Mouse (Mus musculus) adrenal gland, adult 2 months (tissue): ENCODE data around the gene Grem1. TPM values are rescaled to one million over a fixed set of nuclear protein-coding genes. Genes with fewer than 3 reads are reported as not detected.

Experiments
- DNase-seq: peaks from one replicate; pipeline ENCODE4 v3.0.0; 2021
- polyA plus RNA-seq: library from polyadenylated mRNA; depleted of rRNA; stranded (reverse); fragments of >200 nt; gene quantifications from 2 replicates; pipeline ENCODE4 v1.2.3, GENCODE M21; 2012; rRNA removed
- total RNA-seq, 2 experiments: library from RNA; stranded (reverse); gene quantifications; 2 replicates each; pipeline ENCODE4 v1.2.3; 2021

Gene Grem1
- total and polyA plus RNA-seq, 3 experiments = 0.20 to 0.86 TPM; not detected in 1

DNA sequence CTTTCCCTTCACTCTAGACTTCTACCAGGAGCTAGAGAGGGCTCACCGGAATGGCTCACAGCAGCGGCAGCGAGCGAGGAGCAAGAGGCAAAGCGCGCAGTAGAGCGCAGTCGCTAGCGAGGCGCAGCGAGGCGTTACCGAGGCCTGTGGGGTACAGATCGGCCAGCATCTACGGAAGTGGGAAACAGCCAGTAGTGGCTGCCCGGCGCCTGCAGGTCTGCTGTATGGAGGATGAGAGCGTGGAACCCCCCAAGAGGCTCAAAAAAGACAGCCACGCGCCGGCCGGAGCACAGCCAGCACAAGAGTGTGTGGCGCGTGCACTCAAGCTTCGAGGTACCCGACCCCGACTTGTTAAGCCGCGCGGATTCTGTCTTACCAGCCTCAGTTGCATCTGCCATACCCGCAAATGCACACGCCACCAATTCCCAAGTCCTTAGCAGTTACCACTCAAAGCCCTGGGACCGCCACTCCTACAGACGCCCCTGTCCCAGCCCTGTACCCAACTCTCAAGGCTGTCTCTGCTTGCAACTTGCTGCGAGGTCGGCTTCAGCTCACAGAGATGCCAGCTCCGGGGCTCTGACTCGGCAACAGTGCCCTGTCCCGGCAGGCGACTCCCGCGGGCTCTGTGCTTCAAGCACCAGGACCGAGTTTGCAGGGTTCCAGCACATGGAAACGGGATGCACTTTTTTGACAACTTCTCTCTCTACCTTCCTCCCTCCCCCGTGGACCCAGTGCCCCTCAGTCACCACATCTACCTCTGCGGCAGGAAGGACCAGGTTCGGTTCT is 728 bp downstream of the Grem1 start:
- DNase-seq = no peak

DNA sequence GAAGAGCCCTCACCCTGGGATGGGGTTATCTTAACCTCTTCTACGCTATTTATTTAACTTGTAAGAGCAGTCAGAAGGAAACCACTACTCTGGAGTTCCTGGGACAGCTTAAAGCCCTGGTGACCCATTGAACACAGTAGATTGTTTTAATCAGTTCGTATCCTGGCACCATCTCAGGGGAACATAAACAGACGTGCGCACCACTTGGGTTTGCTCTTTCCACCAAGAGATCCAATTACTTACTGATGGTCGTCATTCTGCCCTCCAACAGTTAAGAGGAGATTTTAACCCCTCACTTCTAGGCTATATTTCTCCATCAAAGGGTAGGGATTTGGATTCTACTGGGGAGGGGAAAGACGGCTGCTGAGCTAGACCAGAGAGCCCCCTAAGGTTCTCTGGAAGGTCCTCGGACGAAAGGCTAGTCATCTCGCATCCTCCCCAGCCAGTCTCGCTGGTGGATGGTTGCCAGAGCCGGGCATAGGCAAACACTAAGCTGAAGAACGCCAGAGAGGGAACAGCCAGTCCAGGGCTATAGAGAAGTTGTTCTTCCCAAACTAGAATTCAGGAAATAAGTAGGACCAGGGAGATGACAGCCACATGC is 1.4 kb downstream of the Grem1 start:
- no peak for DNase-seq

- no peak for DNase-seq
These were observed 8.7 kb downstream of the Grem1 start for GRCm38 (mm10) chr2:113749721-113750120.

- DNase-seq = no peak
These were observed 9.1 kb downstream of the Grem1 start for GRCm38 (mm10) chr2:113749309-113749708.

DNA sequence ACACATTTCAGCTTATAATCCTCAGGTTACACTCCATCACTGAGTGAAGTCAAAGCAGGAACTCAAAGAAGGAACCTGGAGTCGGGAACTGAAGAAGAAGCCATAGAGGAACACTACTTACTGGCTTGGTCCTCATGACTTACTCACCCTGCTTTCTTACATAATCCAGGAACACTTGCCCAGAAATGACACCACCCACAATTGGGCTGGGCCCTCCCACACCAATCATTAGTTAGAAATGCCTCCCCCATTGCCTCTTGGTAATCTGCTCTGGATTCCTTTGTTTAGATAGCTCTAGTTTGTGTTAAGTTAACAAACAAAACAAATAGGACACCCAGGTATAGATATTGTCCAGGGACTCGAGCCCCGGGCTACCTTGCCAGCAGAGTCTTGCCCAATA is 29.9 kb downstream of the Grem1 start:
- no peak for DNase-seq

- DNase-seq = no peak
These were observed 43.6 kb downstream of the Grem1 start for GRCm38 (mm10) chr2:113714801-113715200.

DNA sequence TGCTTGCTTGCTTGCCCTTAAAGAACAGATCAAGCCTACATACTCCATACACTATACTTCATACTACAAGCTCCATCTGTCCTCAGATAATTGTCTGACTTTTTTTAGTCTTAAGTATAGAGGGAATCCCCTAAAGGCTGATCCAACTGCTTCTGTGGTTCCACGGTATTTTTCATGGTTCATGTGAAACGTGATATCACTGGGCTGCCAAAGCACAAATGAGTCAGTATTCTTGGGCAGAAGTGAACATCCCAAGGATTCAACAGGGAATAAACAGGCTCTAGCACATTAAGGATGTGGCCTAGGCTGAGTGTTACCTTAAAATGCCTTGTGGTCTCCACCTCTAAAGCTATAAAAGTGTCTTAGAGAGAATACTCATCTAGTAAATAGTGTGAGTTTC is 45.0 kb downstream of the Grem1 start:
- no peak for DNase-seq

DNA sequence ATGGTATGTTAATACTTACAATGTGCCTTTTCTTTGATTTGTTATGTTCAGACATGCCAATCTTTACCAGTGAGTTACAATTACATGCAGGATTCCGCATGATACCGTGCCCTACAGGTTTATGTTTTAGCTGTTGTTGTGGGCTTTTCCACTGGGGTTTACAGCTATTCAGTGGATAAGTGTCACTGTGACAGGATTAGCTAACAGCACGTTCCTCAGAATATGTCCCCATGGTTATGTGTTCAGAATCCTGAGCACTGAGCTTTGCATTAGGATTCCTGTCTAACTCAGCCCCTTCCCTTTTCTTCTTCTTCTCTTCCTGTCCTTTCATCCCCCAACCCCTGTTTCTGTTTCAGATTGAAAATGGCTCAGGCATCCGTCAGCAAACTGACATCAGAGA is 50.9 kb downstream of the Grem1 start:
- no peak for DNase-seq

DNA sequence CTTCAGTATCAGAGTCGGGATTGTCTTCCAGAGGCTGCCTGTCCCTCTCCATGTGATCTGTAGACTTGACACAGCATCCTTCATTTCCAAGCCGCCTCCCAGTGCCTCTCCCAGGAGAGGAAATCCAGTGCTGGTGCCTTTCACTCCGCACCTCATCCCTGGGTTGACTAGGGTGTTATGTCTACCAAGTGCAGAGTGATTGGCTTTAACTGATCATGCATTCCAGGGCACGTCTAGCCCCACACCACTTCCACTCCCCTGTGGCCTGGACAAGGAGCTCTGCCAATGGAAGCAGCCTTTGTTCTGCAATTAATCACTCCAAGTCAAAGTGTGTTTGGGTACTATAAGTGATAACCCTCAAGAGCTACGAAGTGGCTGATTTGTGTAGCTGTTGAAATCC is 56.9 kb downstream of the Grem1 start:
- DNase-seq = no peak

GRCm38 (mm10) chr2:113696647-113697046 is 61.8 kb downstream of the Grem1 start:
- DNase-seq = no peak

- DNase-seq = no peak
These were observed 62.2 kb downstream of the Grem1 start for GRCm38 (mm10) chr2:113696222-113696621.

Other genes with a start within 250 kb of the Grem1 start
- 10 to 100 TPM; 35.3 to 60.8 TPM for gene Scg5, start 70.5 kb upstream of the Grem1 start, total RNA-seq
- 6.3 and 11.2 TPM in 2 replicates for gene Scg5, start 70.5 kb upstream of the Grem1 start, polyA plus RNA-seq
- 1 to 10 TPM; 2.1 to 2.2 TPM for gene Arhgap11a, start 90.0 kb upstream of the Grem1 start, total RNA-seq
- gene Arhgap11a, start 90.0 kb upstream of the Grem1 start, polyA plus RNA-seq = 0.13 and 0.18 TPM in 2 replicates